Mouse (Mus musculus): ENCODE data around the gene Trpt1. TPM values are rescaled to one million over a fixed set of nuclear protein-coding genes. Genes with fewer than 3 reads are reported as not detected.

Gene Trpt1
- polyA plus RNA-seq, 1 experiment from 2014 or later: 13.8 TPM

DNA sequence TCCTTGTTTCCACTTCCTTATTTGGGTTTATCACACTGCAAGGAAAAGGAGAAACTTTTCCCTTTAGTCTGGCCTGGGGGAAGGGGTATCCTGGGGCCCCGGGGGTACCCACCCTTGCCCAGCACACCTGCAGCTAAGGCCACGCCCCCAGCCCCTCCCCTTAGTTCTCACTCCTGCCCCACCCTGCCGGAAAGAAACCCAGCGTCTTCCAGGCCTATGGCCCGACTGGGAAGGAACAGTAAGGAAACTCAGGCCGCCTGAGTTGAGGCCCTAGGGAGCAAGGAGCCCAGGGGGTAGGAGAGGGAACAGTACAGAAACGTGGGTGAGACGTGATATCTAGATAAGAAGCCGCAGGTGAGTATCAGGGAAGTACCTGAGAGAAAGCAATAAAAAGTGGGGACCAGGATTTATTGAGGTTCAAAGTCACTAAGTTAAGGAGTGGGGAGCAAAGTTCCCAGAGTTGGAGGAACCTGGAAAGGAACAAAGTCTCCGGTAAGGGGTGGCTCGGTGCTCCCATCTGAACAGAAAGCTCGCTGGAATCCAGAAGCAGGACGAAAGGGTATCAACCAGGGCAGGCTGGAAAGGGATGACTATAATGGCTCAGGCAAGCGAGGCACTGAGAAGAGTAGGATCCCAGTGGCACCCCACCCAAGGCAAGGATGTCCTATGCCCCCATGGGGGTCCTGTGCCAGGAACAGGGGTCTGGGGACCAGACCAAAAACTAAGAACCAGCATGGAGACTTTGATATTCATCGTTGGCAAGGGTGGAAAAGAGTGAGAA lies 27.2 kb upstream of the Trpt1 start:
- peak overlapping the region; percentile 25; the same call in 1 of the 2 replicates for H3K9ac ChIP-seq
- H3K27me3 ChIP-seq: peaks cover 46% of the 10 kb centered on the region
- no peak for ATAC-seq (ENCODE audit: low FRiP score)
- 14% methylated on average over 15 of the region's 15 CpGs for WGBS
- H3K4me1 ChIP-seq: peaks cover 29% of the 10 kb centered on the region
- H3K4me3 ChIP-seq (replicated peaks): peak overlapping the region; percentile 48
- H3K4me2 ChIP-seq: peak overlapping the region; percentile 57
- no peak overlapping the region for H3K27ac ChIP-seq
- no peaks in the 10 kb centered on the region for H3K9me3 ChIP-seq
- H3K36me3 ChIP-seq (replicated peaks): 0 out of 2 replicates have a peak, but pooled peaks cover 10% of the 10 kb centered on the region

DNA sequence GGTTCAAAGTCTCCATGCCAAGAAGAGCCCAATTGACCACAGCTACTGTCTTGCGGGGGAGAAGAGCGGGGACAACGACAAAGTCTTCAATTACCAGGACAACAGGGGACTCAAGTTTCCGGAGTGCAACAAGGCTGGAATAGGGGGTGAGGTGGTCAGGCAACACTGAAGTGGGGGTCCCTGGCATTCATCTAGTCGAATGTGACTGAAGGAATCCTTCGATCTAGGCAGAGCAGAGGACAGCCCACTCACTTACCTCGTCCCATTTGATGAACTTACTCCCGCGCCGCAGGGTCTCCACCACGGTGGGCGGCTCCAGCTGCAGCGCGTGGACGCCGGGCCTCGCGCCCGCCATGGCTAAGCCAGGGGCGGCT lies 26.7 kb upstream of the Trpt1 start:
- no peak overlapping the region for H3K27ac ChIP-seq
- H3K4me2 ChIP-seq: peak overlapping the region; percentile 57
- no peak; the same call in 1 of the 2 replicates for ATAC-seq (ENCODE audit: low FRiP score)
- H3K27me3 ChIP-seq: peaks cover 46% of the 10 kb centered on the region
- H3K36me3 ChIP-seq (replicated peaks): 0 out of 2 replicates have a peak, but pooled peaks cover 6% of the 10 kb centered on the region
- peak overlapping the region; percentile 53 for H3K9ac ChIP-seq
- H3K4me3 ChIP-seq (replicated peaks): peak overlapping the region; percentile 48
- WGBS: under 1% methylated on average over 20 of the region's 20 CpGs
- H3K4me1 ChIP-seq: peaks cover 34% of the 10 kb centered on the region
- H3K9me3 ChIP-seq: no peaks in the 10 kb centered on the region

GRCm38 (mm10) chr19:6969665-6970381 lies 26.1 kb upstream of the Trpt1 start:
- H3K27ac ChIP-seq: 0 out of 2 replicates have a peak overlapping the region, but pooled peaks have one; percentile 56

DNA sequence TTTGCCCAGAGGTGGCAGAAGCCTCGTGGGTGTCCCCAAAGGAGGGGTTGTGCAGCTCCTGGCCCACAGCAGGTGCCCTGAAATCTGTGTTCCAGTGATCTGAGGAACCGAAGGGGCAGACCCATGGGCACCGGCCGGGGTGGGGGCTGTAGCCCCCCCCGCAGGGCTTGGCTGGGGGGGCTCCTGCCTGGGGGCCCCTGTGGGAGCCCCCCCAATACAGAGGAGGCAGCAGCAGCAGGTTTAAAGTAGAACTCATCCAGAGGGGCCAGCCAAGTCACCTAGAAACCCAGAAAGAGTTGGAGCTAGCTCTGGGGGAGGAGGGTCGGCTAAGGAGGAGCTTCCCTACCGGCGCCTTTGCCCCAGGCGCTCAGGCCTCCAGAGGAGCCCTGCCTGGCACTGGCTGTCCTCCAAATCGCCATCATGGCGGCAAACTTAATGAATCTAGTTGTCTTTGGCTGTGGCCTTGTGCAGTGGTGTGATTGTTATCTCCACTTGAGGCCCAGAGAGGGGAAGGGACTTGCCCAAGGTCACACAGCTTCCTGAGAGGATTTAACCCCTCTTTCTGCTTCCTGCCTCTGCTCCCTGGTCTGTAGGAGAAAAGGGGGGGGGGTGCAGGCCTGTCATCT lies 25.4 kb upstream of the Trpt1 start:
- 13% methylated on average over 11 of the region's 11 CpGs for WGBS
- H3K27ac ChIP-seq: peak overlapping the region; percentile 56; the same call in 1 of the 2 replicates
- H3K4me3 ChIP-seq (replicated peaks): no peak overlapping the region
- no peak for ATAC-seq (ENCODE audit: low FRiP score)
- no peaks in the 10 kb centered on the region for H3K36me3 ChIP-seq (replicated peaks)
- peaks cover 34% of the 10 kb centered on the region for H3K4me1 ChIP-seq
- H3K9me3 ChIP-seq: no peaks in the 10 kb centered on the region
- peaks cover 46% of the 10 kb centered on the region for H3K27me3 ChIP-seq
- H3K9ac ChIP-seq: peak overlapping the region; percentile 44
- peak overlapping the region; percentile 57 for H3K4me2 ChIP-seq

More at GRCm38 (mm10) chr19:6969665-6970381, 26.1 kb upstream of the Trpt1 start:
- Histone ChIP-seq H3K27me3 (peaks cover 46% of the 10 kb centered on the region), H3K36me3 (replicated peaks) (0 out of 2 replicates have a peak, but pooled peaks cover 3% of the 10 kb centered on the region), H3K4me2 (peak overlapping the region; percentile 57), H3K4me1 (peaks cover 34% of the 10 kb centered on the region), H3K9ac (peak overlapping the region; percentile 53), H3K4me3 (replicated peaks) (peak overlapping the region; percentile 48), H3K9me3 (no peaks in the 10 kb centered on the region)
- peak; percentile 15 for ATAC-seq (ENCODE audit: low FRiP score)
- under 1% methylated on average over 43 of the region's 55 CpGs for WGBS

GRCm38 (mm10) chr19:6971644-6972043 lies 24.3 kb upstream of the Trpt1 start:
- H3K36me3 ChIP-seq (replicated peaks): peaks cover 4% of the 10 kb centered on the region; the same call in 1 of the 2 replicates
- WGBS: 53% methylated on average over 6 of the region's 6 CpGs
- no peak for ATAC-seq (ENCODE audit: low FRiP score)
- H3K4me1 ChIP-seq: peaks cover 44% of the 10 kb centered on the region
- no peak overlapping the region for H3K9ac ChIP-seq
- peaks cover 46% of the 10 kb centered on the region for H3K27me3 ChIP-seq
- H3K4me2 ChIP-seq: no peak overlapping the region
- H3K27ac ChIP-seq: no peak overlapping the region
- H3K9me3 ChIP-seq: no peaks in the 10 kb centered on the region
- H3K4me3 ChIP-seq (replicated peaks): no peak overlapping the region

DNA sequence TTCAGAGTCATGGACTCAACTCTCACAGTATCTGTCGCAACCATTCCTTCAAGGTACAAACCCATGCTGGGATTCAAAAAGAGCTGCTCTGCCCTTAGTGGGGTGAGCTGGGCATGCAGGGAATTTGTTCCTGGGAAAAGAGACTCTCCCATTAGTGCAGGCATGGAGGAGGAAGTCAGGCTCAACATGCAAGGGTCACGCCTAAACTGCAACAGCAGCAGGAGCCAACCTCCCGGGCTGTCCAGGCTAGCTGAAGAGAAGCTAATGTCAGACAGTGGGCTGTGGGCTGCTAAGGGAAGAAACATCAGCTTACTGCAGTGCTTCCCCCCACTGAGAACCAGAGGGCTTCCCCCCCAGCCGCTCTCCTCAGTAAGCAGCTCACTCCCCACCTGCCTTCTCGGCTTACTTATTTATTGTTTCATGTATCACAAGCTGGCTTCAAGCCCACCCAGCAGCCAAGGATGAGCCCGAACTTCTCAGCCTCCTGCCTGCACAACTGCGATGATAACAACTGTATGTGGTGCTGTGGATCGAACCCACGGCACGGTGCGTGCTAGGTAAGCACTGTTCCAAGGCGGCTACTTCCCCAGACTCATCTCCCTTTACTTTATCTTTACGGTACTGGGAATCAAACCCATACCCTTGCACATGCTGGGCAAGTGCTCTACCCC lies 23.5 kb upstream of the Trpt1 start:
- Histone ChIP-seq H3K27ac (no peak overlapping the region), H3K27me3 (peaks cover 46% of the 10 kb centered on the region), H3K4me3 (replicated peaks) (no peak overlapping the region), H3K36me3 (replicated peaks) (peaks cover 9% of the 10 kb centered on the region), H3K9ac (no peak overlapping the region), H3K4me2 (no peak overlapping the region), H3K4me1 (peaks cover 52% of the 10 kb centered on the region), H3K9me3 (no peaks in the 10 kb centered on the region)
- ATAC-seq (ENCODE audit: low FRiP score): no peak
- WGBS: 79% methylated on average over 13 of the region's 13 CpGs

DNA sequence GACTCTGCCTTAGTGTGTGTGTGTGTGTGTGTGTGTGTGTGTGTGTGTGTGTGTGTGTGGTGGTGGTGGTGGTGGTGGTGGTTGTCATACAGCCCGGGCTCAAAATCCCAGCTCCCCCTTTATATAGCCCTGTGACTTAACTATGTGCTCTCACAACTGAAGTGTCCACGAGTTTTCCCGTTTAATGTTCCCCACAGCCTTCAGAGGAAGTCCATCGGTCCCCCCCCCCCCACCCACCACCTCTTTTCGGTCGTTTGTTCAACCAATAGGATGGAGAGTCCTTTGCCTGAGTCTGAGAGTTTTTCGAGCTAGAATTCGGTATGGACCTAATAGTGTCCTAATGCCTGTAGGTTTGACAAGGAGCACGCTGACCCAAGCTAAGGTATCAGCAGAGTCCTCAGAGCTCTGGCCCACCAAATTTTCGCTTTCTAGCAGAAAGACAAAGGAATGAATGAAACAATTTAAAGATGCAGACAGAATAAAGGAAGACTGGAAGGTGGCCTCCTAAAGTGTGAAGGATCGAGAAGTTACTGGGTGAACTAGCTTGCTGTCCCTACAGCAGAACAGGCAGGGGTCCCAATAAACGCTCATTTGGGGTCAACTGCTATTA lies 22.2 kb upstream of the Trpt1 start:
- Histone ChIP-seq H3K36me3 (replicated peaks) (peaks cover 22% of the 10 kb centered on the region), H3K27me3 (peaks cover 35% of the 10 kb centered on the region), H3K4me1 (peaks cover 62% of the 10 kb centered on the region), H3K9ac (peak overlapping the region; percentile 90), H3K9me3 (no peaks in the 10 kb centered on the region), H3K27ac (peak overlapping the region; percentile 93; the same call in 1 of the 2 replicates), H3K4me2 (peak overlapping the region; percentile 93), H3K4me3 (replicated peaks) (peak overlapping the region; percentile 84)
- 32% methylated on average over 12 of the region's 12 CpGs for WGBS
- ATAC-seq (ENCODE audit: low FRiP score): no peak

GRCm38 (mm10) chr19:6974211-6975205 lies 21.4 kb upstream of the Trpt1 start, which contains the start of gene Ppp1r14b:
Gene Ppp1r14b, plus strand, starts transcription at chr19:6974968.
- no peaks in the 10 kb centered on the region for H3K9me3 ChIP-seq
- H3K36me3 ChIP-seq (replicated peaks): peaks cover 22% of the 10 kb centered on the region
- H3K4me3 ChIP-seq (replicated peaks): peak within 1 kb of the TSS; percentile 84
- peaks cover 62% of the 10 kb centered on the region for H3K4me1 ChIP-seq
- WGBS: under 1% methylated on average over 65 of the region's 84 CpGs
- peaks cover 26% of the 10 kb centered on the region for H3K27me3 ChIP-seq
- peak within 1 kb of the TSS; percentile 93 for H3K4me2 ChIP-seq
- peak; percentile 74 for ATAC-seq (ENCODE audit: low FRiP score)
- H3K9ac ChIP-seq: peak within 1 kb of the TSS; percentile 90
- peak within 1 kb of the TSS; percentile 93 for H3K27ac ChIP-seq

- under 1% methylated on average over 16 of the region's 16 CpGs for WGBS
- peaks cover 52% of the 10 kb centered on the region for H3K4me1 ChIP-seq
These were observed 20.1 kb upstream of the Trpt1 start, which contains the start of gene Plcb3 for GRCm38 (mm10) chr19:6975537-6976521. Gene Plcb3, minus strand, starts transcription at chr19:6976470.

More at GRCm38 (mm10) chr19:6975537-6976521, 20.1 kb upstream of the Trpt1 start, which contains the start of gene Plcb3:
- Histone ChIP-seq H3K36me3 (replicated peaks) (peaks cover 22% of the 10 kb centered on the region), H3K9me3 (no peaks in the 10 kb centered on the region), H3K9ac (peak within 1 kb of the TSS; percentile 90), H3K4me2 (peak within 1 kb of the TSS; percentile 93), H3K27me3 (peaks cover 13% of the 10 kb centered on the region; the same call in 1 of the 2 replicates), H3K4me3 (replicated peaks) (peak within 1 kb of the TSS; percentile 84), H3K27ac (peak within 1 kb of the TSS; percentile 93)
- ATAC-seq (ENCODE audit: low FRiP score): no peak

Data from forebrain, embryonic 12.5 days (tissue).